Mouse (Mus musculus): ENCODE measurements around the gene Cass4. TPM values are rescaled to one million over a fixed set of nuclear protein-coding genes. Genes with fewer than 3 reads are reported as not detected.

Gene Cass4
- total and polyA plus RNA-seq, 3 experiments: 0.35 to 5.5 TPM; not detected in 1

DNA sequence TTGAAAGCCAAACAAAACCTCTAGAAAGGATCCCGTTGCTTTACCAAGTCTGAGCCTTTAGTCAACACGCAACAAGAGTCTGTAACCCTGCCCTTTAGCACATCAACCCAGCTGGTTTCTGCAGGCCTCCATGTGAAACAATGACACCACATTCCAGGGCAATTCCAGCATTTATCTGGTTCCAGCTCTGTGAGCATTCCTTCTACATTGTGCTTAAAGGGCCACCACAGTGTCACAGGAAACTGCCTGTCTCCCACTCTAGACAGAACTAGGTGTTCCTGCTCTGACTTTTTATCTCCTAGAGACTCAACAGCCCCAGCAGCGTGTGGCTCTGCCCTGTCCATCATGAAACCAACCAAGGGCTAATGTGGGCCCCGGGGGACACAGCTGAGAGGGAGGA is 19.7 kb downstream of the Cass4 start:
- no peaks in the 10 kb centered on the region for H3K27me3 ChIP-seq (ENCODE audit: control insufficient read depth in 1 of 2, insufficient read depth in 2 of 2, low read length in 2 of 2)
- no peaks in the 10 kb centered on the region for H3K79me2 ChIP-seq (ENCODE audit: control insufficient read depth, insufficient read depth, low read length, poor library complexity)
- H3K27ac ChIP-seq (ENCODE audit: control insufficient read depth, low read depth, low read length): no peak overlapping the region
- no peaks in the 10 kb centered on the region for H3K9me3 ChIP-seq (replicated peaks; ENCODE audit: insufficient read depth, low read length)
- no peak overlapping the region for H3K4me3 ChIP-seq (ENCODE audit: control insufficient read depth in 1 of 2, insufficient read depth in 1 of 2, low read depth in 2 of 2, low read length in 2 of 2)
- H3K9ac ChIP-seq (ENCODE audit: control insufficient read depth, low read depth, low read length, poor library complexity, severe bottlenecking): no peak overlapping the region
- DNase-seq (ENCODE audit: low read depth, low spot score): no peak
- no peaks in the 10 kb centered on the region for H3K36me3 ChIP-seq (ENCODE audit: control insufficient read depth in 1 of 2, insufficient read depth in 2 of 2, low read length in 2 of 2)
- TF ChIP-seq USF1 (IDR thresholded peaks at IDR 0.05; ENCODE audit: low read depth, low read length) (no peak), ZC3H11A (IDR thresholded peaks at IDR 0.05; ENCODE audit: low read depth, low read length) (no peak), HCFC1 (IDR thresholded peaks at IDR 0.05; ENCODE audit: low read depth, low read length) (no peak), NRF1 (IDR thresholded peaks at IDR 0.05; ENCODE audit: insufficient read depth, low read depth, low read length, poor library complexity, severe bottlenecking) (no peak), ELF1 (IDR thresholded peaks at IDR 0.05; ENCODE audit: low read depth, low read length) (no peak), E2F4 (IDR thresholded peaks at IDR 0.05; ENCODE audit: borderline replicate concordance, low read depth, low read length) (no peak), MYB (IDR thresholded peaks at IDR 0.05; ENCODE audit: low read depth, low read length) (no peak), SIN3A (IDR thresholded peaks at IDR 0.05; ENCODE audit: low read length) (no peak)
- H3K4me1 ChIP-seq (ENCODE audit: control insufficient read depth in 1 of 2, insufficient read depth in 2 of 2, low read length in 2 of 2): no peaks in the 10 kb centered on the region

GRCm38 (mm10) chr2:172413894-172414293 is 20.3 kb downstream of the Cass4 start:
- no peaks in the 10 kb centered on the region for H3K4me1 ChIP-seq (ENCODE audit: control insufficient read depth in 1 of 2, insufficient read depth in 2 of 2, low read length in 2 of 2)
- H3K9me3 ChIP-seq (replicated peaks; ENCODE audit: insufficient read depth, low read length): no peaks in the 10 kb centered on the region
- no peaks in the 10 kb centered on the region for H3K27me3 ChIP-seq (ENCODE audit: control insufficient read depth in 1 of 2, insufficient read depth in 2 of 2, low read length in 2 of 2)
- H3K27ac ChIP-seq (ENCODE audit: control insufficient read depth, low read depth, low read length): no peak overlapping the region
- no peak for DNase-seq (ENCODE audit: low read depth, low spot score)
- H3K4me3 ChIP-seq (ENCODE audit: control insufficient read depth in 1 of 2, insufficient read depth in 1 of 2, low read depth in 2 of 2, low read length in 2 of 2): no peak overlapping the region
- H3K9ac ChIP-seq (ENCODE audit: control insufficient read depth, low read depth, low read length, poor library complexity, severe bottlenecking): no peak overlapping the region
- TF ChIP-seq MYC (IDR thresholded peaks at IDR 0.05; ENCODE audit: low read depth, low read length) (no peak), SIN3A (IDR thresholded peaks at IDR 0.05; ENCODE audit: low read length) (no peak), GATA1 (IDR thresholded peaks at IDR 0.05; ENCODE audit: low read depth, low read length) (no peak), MAFK (IDR thresholded peaks at IDR 0.05; ENCODE audit: borderline replicate concordance, low read depth, low read length) (no peak), RCOR1 (IDR thresholded peaks at IDR 0.05; ENCODE audit: low read depth, low read length) (no peak), POLR2AphosphoS5 (IDR thresholded peaks at IDR 0.05; ENCODE audit: borderline replicate concordance, low read depth, low read length) (no peak), ETS1 (IDR thresholded peaks at IDR 0.05; ENCODE audit: low read depth, low read length) (no peak), MAZ (IDR thresholded peaks at IDR 0.05; ENCODE audit: low read depth, low read length) (no peak), MYB (IDR thresholded peaks at IDR 0.05; ENCODE audit: low read depth, low read length) (no peak), HCFC1 (IDR thresholded peaks at IDR 0.05; ENCODE audit: low read depth, low read length) (no peak), CHD1 (IDR thresholded peaks at IDR 0.05; ENCODE audit: low read depth, low read length) (no peak), MEF2A (IDR thresholded peaks at IDR 0.05; ENCODE audit: extremely low read depth, insufficient replicate concordance, low read depth, low read length, poor library complexity, severe bottlenecking) (no peak), CTCF (IDR thresholded peaks at IDR 0.05 in 2 of 3, conservative IDR thresholded peaks at IDR 0.05 in 1 of 3; ENCODE audit: control insufficient read depth in 1 of 3, insufficient read depth in 1 of 3, low read depth in 2 of 3, low read length in 3 of 3, poor library complexity in 1 of 3, severe bottlenecking in 1 of 3) (no peak), TBP (IDR thresholded peaks at IDR 0.05; ENCODE audit: low read depth, low read length) (no peak)
- no peaks in the 10 kb centered on the region for H3K79me2 ChIP-seq (ENCODE audit: control insufficient read depth, insufficient read depth, low read length, poor library complexity)
- H3K36me3 ChIP-seq (ENCODE audit: control insufficient read depth in 1 of 2, insufficient read depth in 2 of 2, low read length in 2 of 2): no peaks in the 10 kb centered on the region

All from MEL (cell line).